Mouse (Mus musculus): ENCODE results near the gene 9030612E09Rik.

The 9030612E09Rik gene

GRCm38 (mm10) chr10:43203865-43204264, 29.4 kb downstream of the 9030612E09Rik start:
- DNase-seq (ENCODE audit: low spot score in 2 of 2), result no peak

GRCm38 (mm10) chr10:43211866-43212265, 37.4 kb downstream of the 9030612E09Rik start:
- peak; percentile 30 to 83 for DNase-seq (ENCODE audit: low spot score in 2 of 2)

DNA sequence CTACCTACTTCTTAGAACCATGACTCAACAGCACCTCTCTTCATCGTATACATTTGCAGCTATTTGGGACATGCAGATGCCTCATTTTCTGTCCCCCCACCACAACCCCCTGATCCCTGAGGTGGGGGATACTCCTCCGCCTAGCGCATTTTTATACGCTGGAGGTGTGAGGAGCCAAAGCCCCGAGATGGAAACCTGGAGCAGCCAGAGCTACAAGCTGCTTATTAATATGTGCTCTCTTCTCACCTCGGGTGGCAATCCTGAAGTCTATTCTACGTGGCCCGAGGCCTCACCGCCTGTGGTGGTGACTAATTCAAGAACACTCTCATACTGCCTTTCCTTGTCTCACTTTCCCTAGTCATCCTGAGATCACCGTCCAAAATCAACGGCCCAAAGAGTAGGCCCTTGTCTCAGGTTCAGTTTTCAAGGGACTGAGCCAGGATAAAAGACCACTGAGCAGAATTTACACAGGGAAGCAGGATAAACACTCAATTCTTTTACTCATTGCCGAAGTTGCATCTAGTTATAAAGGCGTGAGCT, 42.9 kb downstream of the 9030612E09Rik start:
- DNase-seq (ENCODE audit: low spot score in 2 of 2), result no peak

GRCm38 (mm10) chr10:43220479-43220878, 46.0 kb downstream of the 9030612E09Rik start:
- DNase-seq (ENCODE audit: low spot score in 2 of 2), result no peak

- DNase-seq (ENCODE audit: low spot score in 2 of 2), result peak; percentile 92 to 94
Measured at GRCm38 (mm10) chr10:43220910-43221625, 46.6 kb downstream of the 9030612E09Rik start, which contains the start of gene Pdss2. TSS of gene Pdss2 (plus strand) at chr10:43221486.

- peak in 1 of 2 experiments; percentile 75 for DNase-seq (ENCODE audit: low spot score in 2 of 2)
Measured at GRCm38 (mm10) chr10:43221659-43222058, 47.2 kb downstream of the 9030612E09Rik start.

- no peak for DNase-seq (ENCODE audit: low spot score in 2 of 2)
Measured at GRCm38 (mm10) chr10:43223391-43223790, 48.9 kb downstream of the 9030612E09Rik start.
